Mouse (Mus musculus): ENCODE data around the gene Zc3h14.

- TF ChIP-seq CTCF (IDR thresholded peaks at IDR 0.05; ENCODE audit: insufficient read depth, low read depth, low read length) (no peak), POLR2A (IDR thresholded peaks at IDR 0.05; ENCODE audit: insufficient read depth, low read depth, low read length) (no peak)
Observed at GRCm38 (mm10) chr12:98734880-98735801, 11.6 kb upstream of the Zc3h14 start.
